Mouse (Mus musculus): ENCODE data around the gene Gm28047.
A peak's percentile ranks its signal among the peaks of the same experiment; 100 is the strongest.

Gene Gm28047

GRCm38 (mm10) chr15:102578351-102578750 lies 46.5 kb downstream of the Gm28047 start:
- peak; percentile 37; the same call in 1 of the 2 replicates for TF ChIP-seq GATA4 (IDR thresholded peaks at IDR 0.05; ENCODE audit: insufficient replicate concordance, low read length)

- TF ChIP-seq GATA4 (IDR thresholded peaks at IDR 0.05; ENCODE audit: insufficient replicate concordance, low read length) = no peak
Observed at GRCm38 (mm10) chr15:102576972-102577371, 47.9 kb downstream of the Gm28047 start.

- no peak for TF ChIP-seq GATA4 (IDR thresholded peaks at IDR 0.05; ENCODE audit: insufficient replicate concordance, low read length)
Observed at GRCm38 (mm10) chr15:102572081-102572480, 52.8 kb downstream of the Gm28047 start.

DNA sequence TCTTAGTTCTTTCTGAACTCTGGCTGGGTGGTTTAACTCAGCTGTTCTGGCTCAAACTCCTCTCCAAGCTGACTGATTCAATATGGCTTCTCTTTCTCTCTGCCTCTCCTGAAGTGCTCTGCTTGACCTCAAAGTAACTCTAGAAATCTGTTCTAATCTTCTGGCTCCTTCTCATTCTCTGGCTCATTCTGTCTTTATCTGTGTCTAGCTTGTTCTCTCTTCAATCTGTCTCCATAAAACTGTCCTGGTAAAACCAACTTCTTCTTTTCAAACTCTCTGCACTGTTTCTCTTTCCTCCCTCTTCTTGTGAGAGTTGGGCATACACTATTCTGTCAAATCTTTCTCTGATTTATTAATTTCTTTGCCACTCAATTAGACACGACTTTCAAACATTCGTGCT lies 57.0 kb downstream of the Gm28047 start:
- no peak for TF ChIP-seq GATA4 (IDR thresholded peaks at IDR 0.05; ENCODE audit: insufficient replicate concordance, low read length)

- TF ChIP-seq GATA4 (IDR thresholded peaks at IDR 0.05; ENCODE audit: insufficient replicate concordance, low read length) = no peak
Observed at GRCm38 (mm10) chr15:102563681-102564080, 61.2 kb downstream of the Gm28047 start.

GRCm38 (mm10) chr15:102563061-102563460 lies 61.8 kb downstream of the Gm28047 start:
- TF ChIP-seq GATA4 (IDR thresholded peaks at IDR 0.05; ENCODE audit: insufficient replicate concordance, low read length) = no peak

DNA sequence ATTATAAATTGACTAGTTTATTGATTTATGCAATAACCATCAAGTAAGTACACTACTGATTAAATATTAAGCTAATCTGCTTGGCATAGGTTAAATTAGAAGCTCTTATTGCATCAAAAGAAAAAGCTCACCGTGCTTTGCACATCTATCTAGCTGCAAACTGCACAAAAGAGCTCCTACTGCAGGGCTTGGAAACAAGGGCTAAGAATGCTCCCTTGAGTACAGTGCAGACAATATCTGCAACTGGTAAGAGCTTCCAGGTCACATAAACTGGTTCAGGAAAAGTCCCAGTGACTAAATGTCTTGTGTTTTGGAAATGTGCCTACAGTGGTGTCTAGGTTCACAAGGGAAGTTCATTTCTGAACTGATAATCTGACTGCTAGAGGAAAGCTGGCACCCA lies 62.4 kb downstream of the Gm28047 start:
- no peak for TF ChIP-seq GATA4 (IDR thresholded peaks at IDR 0.05; ENCODE audit: insufficient replicate concordance, low read length)

DNA sequence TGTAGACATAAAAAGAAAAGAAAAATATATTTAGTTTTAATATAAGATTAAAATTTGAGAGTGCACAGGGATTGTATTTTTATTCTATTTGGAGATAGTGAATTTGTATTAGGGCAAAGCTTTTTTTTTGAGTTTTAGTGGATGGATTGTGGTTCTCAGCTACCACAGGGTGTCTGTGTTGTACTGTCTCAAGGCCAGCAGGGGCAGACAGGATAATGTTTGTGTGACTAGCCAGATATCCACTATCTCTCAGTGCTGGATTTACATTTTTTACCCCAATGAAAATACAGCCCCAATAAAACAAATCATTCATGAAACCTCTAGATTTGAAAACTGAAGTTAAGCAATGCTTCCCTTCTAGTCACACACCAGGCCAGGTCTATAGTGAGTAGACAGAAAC lies 67.3 kb downstream of the Gm28047 start:
- TF ChIP-seq GATA4 (IDR thresholded peaks at IDR 0.05; ENCODE audit: insufficient replicate concordance, low read length) = no peak

DNA sequence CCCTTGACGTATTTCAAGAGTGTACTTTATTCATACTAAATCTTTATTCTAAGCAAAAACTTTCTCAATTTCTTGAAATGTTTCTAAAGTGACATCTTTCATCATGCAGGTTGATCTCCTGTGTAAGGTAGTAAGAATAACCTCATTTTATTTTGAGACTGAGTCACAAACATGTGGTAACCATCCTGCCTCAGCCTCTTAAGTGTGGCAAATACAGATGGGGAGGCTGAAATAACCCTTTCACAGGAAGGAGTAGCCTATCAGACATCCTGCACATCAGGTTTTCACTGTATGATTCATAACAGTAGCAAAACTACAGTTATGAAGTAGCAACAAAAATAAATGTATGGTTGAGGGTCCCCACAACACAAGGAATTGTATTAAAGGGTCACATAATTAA lies 69.3 kb downstream of the Gm28047 start:
- no peak for TF ChIP-seq GATA4 (IDR thresholded peaks at IDR 0.05; ENCODE audit: insufficient replicate concordance, low read length)

DNA sequence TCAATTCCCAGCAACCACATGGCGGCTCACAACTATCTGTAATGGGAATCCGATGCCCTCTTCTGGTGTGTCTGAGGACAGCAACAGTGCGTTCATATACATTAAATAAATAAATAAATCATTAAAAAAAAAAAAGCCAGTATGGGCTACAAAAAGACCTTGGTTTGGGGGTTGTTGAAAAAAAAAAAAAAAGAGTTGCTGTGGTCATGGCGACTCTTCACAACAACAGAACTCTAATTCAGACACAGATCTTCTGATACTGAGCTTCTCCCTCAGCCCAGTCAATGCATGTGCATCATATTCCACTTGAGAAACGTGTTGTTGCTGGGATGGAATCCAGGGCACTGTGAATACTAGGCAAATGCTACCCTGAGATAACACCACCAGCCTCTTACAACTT lies 72.3 kb downstream of the Gm28047 start:
- TF ChIP-seq GATA4 (IDR thresholded peaks at IDR 0.05; ENCODE audit: insufficient replicate concordance, low read length) = no peak

DNA sequence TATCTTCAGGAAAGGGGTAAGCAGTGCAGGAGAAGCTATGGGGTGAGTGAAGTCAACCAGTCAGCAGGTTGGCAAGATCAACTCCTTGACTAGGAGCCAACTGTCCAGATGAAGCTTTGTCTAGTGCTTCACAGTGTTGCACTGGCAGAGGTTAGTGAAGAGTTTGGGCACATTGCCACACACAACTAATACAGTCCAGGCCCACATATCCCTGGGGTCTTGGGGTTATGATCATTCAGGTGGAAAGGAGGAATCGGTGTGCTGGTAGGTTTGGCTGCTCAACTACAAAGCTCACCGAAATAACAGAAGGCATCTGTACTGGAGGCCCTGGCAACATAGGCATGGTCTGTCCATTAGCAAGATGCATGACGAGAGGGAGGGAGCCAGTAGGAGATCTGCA lies 77.4 kb downstream of the Gm28047 start:
- no peak for TF ChIP-seq GATA4 (IDR thresholded peaks at IDR 0.05; ENCODE audit: insufficient replicate concordance, low read length)

GRCm38 (mm10) chr15:102546677-102547427 lies 78.0 kb downstream of the Gm28047 start:
- no peak for TF ChIP-seq GATA4 (IDR thresholded peaks at IDR 0.05; ENCODE audit: insufficient replicate concordance, low read length)

DNA sequence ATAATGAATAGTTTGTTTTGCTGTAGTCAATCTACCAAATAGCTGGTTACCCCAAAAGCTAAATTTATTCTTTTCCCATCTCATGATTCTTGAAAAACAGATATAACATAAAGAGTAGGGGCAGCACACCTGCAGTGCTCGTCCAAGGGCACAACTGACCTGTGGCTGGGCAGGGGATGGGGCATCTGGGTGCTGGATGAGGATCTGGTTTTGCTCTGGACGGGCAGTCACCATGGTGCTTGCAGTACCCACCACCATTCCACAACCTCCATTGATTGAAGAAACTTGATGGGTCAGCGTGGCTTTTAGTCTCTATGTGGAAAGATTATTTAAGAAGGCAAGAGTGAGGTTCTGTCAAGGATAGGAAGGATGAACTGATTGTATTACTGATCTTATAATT lies 78.6 kb downstream of the Gm28047 start:
- no peak for TF ChIP-seq GATA4 (IDR thresholded peaks at IDR 0.05; ENCODE audit: insufficient replicate concordance, low read length)

- TF ChIP-seq GATA4 (IDR thresholded peaks at IDR 0.05; ENCODE audit: insufficient replicate concordance, low read length) = no peak
Observed at GRCm38 (mm10) chr15:102544801-102545200, 80.1 kb downstream of the Gm28047 start.

GRCm38 (mm10) chr15:102533926-102534325 lies 90.9 kb downstream of the Gm28047 start:
- TF ChIP-seq GATA4 (IDR thresholded peaks at IDR 0.05; ENCODE audit: insufficient replicate concordance, low read length) = no peak

GRCm38 (mm10) chr15:102532106-102532900 lies 92.6 kb downstream of the Gm28047 start:
- TF ChIP-seq GATA4 (IDR thresholded peaks at IDR 0.05; ENCODE audit: insufficient replicate concordance, low read length) = no peak
